Mouse (Mus musculus) CD4-positive naive resting alpha-beta T cell, adult 57 days (primary cell): ENCODE data around the gene Serpind1. TPM values are rescaled to one million over a fixed set of nuclear protein-coding genes. Genes with fewer than 3 reads are reported as not detected.

ENCODE experiments used
- total RNA-seq: library from RNA; stranded (reverse); gene quantifications from one replicate; pipeline ENCODE4 v1.2.4, GENCODE M21; 2023

Gene Serpind1
- not detected for total RNA-seq

GRCm38 (mm10) chr16:17331116-17331515, at the start of gene Serpind1:
Serpind1 (plus strand) TSS chr16:17331371.

Other genes with a start within 250 kb of the Serpind1 start
- 124 TPM for gene Ppil2, start 220.1 kb upstream of the Serpind1 start, total RNA-seq
- 5.8 TPM for gene 2610318N02Rik, start 206.2 kb upstream of the Serpind1 start, total RNA-seq
- 13.2 TPM for gene Sdf2l1, start 199.0 kb upstream of the Serpind1 start, total RNA-seq
- gene Ydjc, start 186.8 kb upstream of the Serpind1 start, total RNA-seq = 2.9 TPM
- 1.5 TPM for gene Ccdc116, start 184.1 kb upstream of the Serpind1 start, total RNA-seq
- gene Ube2l3, start 128.7 kb upstream of the Serpind1 start, total RNA-seq = 117 TPM
- not detected for gene Rimbp3, start 122.8 kb upstream of the Serpind1 start, total RNA-seq
- gene Hic2, start 97.8 kb upstream of the Serpind1 start, total RNA-seq = 4.5 TPM
- gene Tmem191c, start 55.3 kb upstream of the Serpind1 start, total RNA-seq = 46.1 TPM
- 21.2 TPM for gene Snap29, start 74.6 kb downstream of the Serpind1 start, total RNA-seq
- 127 TPM for gene Pi4ka, start 74.9 kb downstream of the Serpind1 start, total RNA-seq
- 64.5 TPM for gene Crkl, start 120.6 kb downstream of the Serpind1 start, total RNA-seq
- 0.21 TPM for gene Aifm3, start 158.2 kb downstream of the Serpind1 start, total RNA-seq
- gene Lztr1, start 177.3 kb downstream of the Serpind1 start, total RNA-seq = 62.5 TPM
- gene Thap7, start 199.8 kb downstream of the Serpind1 start, total RNA-seq = 41.0 TPM
- not detected for gene Lrrc74b, start 229.9 kb downstream of the Serpind1 start, total RNA-seq
- not detected for gene P2rx6, start 230.5 kb downstream of the Serpind1 start, total RNA-seq